Mouse (Mus musculus) monocyte, adult 2 months (primary cell): ENCODE data around the gene Ttc16.

Experiments
- DNase-seq, 2 experiments: peaks; one replicate each; pipeline ENCODE4 v3.0.0; 2022; ENCODE audit warnings: low spot score in 2 of 2, low read depth in 1 of 2

Ttc16 gene

DNA sequence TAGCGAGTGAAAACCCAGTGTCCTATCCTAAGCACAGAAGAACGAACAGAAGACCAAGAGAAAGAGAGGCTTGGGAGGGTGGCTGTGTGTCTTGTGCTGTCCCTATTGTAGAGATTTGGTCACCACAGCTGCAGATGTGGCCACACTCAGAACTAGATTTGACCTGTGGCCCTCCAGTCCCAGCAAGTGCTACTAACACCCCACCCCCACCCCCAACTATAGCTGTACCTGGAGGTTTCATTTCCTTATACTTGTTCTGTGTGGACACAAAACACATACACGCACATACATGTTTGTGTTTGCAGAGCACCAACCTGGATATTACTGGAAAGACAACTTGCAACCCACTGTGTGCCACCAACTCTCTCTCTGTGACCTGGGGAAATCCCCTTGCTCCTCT, 55.4 kb downstream of the Ttc16 start:
- DNase-seq: no peak

DNA sequence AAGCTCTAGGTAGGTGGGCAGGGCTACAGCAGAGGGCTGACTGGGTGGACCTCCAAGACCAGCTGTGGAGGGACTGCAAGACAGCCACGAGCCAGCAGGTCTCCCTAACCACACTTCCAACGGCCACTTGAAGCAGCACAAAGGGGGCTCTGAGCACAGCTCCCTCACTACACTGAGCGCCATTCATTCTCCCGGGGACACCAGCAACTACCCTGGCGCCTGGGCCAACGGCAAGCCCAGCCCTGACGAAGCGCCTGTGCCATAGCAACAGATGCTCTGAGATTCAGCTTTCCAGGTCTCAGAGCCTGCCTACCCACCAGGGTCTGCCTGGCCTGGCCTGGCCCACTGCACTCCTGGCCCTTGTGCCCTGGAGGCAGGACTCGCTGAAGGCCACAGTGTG, 56.7 kb downstream of the Ttc16 start:
- DNase-seq: no peak

DNA sequence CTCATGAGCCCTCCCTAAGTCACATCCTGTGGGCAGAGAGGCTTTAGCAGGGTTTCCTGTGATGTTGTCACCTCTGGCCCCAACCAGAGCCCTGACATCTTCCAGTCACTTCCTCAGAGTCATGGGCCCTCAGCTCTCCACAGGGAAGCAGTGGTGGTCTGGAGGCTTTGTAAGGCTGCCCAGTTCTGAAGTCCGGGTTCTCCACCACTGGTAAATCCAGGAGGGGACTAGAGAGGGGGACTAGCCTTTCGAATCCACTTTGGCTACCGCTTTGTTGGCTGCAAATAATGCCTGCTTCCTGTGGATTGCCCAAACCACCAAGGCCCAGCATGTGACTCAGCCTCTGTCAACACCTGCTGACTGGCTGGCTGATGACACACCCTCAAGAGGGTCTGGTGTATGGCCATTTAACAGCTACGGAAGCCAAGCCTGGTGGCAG, 60.4 kb downstream of the Ttc16 start:
- peak; percentile 77 for DNase-seq

DNA sequence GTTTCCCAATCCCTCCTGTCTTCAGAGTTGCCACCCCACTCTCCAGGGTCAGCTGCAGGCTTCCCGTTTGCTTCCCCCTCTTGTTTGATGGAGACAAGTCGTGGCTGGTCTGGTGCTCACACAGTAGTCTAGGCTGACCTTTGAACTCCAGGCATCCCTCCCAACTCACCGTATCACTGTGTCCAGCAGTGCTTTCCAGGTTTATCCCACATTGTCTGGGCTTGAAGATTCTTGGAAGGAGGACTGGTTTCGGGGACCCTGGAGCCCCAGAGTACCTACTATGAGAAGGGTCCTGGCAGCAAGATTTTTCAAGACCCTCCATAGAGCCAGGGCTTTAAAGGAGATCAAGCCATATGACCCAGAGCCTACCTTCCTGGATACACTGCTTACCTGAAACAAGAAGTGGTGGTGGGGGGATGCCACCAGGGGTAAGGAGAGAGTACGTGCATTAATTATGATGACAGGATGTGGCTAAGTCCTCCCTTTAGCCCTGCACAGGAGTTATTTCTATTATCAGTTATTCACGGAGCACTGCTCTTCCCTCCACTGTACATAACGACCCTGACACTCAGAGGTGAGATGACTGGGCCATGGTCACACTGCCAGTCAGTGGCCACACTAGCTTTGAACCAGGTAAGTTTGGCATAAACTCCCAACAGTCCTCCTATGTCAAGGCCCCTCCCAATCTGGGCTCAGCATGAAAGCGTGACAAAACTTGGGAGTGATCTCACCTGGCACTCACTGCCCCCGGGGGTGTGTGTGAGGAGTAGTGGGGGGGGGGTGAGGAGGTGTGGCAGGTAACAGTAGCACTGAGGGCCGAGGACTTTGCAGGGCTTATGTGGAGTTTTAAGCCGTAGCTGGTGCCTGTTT, 61.1 kb downstream of the Ttc16 start:
- DNase-seq: no peak

DNA sequence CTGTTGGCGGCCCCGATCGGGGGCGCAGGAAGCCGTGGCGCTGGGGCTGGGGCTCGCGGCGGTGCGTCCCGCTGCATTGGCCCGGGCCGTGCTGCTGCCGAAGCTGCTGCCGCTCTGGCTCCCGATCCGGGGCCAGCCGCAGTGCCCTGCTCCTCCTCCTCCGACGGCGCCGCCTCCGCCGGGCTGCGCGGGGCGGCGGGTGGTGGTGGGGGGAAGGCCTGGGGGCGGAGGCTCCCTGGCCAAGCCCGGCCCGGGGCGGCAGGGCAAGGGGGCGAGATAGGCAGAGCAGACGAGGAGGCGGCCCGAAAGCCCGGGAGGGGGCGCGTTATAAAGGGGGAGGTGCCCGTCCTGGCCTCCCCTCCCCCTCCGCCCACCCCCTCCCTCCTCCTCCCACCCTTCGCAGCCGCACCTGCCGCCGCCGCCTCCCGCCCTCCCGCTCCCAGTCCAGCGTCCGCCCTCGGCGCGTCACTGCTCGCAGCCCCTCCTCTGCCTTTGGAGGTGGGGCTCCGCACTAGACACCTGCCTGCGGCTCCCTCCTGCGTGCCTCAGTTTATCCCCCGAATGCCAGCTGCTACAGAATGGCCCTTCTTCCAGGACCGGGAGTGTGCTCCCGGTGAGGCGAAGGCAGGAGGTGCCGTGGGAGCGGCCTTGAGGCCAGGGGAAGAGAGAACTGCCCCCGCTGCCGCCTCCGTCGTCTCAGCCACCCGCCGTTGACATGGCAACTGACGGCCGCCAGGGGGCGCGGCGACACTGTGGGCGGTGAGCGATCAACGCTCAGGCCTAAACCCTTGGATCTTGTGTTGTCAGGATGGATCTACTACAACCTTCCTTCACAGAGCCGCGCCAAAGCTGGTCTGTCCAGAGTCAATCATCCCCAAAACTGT, 62.3 kb downstream of the Ttc16 start, which contains the start of gene Cdk9:
Cdk9 (minus strand) TSS at position 143 of the 884 bp plus-strand sequence.
- DNase-seq: peak; percentile 91 to 96

DNA sequence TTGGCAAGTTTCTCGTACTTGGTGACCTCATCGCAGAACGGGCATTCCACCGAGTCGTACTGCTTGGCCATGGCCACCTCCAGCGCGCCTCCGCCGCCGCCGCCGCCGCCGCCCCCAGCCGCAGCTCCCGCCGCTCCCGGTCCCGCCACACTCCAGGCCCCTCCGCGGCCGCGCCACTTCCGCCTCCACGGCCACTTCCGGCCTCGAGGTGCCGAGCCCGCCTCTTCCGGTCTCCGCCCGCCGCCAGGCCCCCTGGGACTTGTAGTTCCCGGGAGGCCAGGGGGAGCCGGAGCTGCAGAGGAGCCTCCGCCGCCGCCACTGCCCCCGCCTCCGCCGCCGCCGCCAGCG, 62.9 kb downstream of the Ttc16 start:
- peak; percentile 83 to 93 for DNase-seq

DNA sequence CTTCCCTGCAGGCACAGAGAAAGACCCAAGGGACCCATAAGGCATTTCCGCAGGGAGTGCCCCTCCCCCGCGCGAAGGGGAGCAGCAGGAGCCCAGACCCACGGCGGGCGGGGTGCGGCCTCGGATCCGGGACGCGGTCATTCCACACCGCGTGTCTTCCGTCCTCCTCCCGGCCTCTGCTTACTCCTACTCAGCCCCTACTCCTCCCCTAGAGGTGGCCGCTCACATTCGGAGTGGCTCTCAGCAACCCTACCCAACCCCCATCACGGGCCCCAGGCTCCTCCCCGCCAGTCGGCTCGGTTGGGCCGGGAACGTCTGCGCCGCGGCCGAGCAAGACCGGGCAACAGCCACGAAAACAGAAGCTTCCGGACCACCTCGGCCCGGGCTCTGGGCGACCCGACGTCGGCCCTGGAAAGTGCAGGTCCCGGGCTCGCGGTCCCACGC, 63.3 kb downstream of the Ttc16 start:
- peak in 1 of 2 experiments; percentile 54 for DNase-seq

DNA sequence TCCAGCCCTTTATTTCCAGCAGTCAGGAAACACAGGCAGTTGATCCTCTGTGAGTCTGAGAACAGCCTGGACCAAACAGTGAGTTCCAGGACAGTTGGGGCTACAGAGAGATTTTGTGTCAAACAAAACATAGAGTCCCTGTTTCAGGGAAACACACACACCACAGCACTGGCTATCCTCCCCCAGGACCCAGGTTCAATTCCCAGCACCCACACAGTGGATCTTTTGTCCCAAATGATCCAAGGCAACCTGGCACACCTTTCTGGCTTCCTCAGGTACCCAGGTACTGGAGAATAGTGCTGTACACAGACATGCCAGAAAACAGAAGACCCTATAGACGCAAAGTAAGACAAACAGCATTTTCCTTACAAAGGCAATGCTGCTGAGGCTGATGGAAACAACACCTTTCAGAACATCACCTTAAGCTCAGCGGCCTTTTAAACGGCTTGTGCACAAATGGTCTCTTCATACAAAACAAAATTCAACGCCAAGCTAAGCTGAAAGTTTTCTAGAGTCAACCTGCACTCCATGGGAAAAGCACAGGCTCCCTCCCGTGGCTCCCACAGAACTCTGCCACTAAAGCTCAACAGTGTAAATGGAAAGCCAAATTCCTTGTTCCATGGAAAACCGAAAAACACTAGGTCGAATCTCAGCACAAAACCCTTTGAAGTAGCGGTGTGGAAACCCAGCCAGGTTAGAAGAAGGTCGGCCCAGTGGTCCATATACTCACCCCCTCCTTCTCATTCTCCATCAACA, 64.0 kb downstream of the Ttc16 start:
- DNase-seq: no peak

DNA sequence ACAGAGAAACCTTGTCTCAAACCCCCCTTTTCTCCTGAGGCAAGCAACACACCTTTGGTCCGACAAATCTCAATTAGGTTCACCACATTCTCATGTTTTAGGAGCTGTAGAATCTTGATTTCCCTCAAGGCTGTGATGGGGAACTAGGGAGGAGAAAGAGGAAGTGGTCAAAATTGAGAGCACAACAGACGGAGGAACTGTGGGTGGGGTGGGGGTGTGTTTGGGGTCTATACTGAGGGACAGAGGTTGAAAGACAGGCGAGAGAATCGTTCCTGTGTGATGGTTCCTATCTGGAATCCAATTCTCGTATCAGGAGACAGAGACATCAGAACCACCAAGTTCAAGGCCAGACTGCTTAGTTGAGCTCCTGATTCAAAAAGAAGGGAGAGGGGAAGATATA, 65.0 kb downstream of the Ttc16 start:
- peak in 1 of 2 experiments; percentile 44 for DNase-seq

DNA sequence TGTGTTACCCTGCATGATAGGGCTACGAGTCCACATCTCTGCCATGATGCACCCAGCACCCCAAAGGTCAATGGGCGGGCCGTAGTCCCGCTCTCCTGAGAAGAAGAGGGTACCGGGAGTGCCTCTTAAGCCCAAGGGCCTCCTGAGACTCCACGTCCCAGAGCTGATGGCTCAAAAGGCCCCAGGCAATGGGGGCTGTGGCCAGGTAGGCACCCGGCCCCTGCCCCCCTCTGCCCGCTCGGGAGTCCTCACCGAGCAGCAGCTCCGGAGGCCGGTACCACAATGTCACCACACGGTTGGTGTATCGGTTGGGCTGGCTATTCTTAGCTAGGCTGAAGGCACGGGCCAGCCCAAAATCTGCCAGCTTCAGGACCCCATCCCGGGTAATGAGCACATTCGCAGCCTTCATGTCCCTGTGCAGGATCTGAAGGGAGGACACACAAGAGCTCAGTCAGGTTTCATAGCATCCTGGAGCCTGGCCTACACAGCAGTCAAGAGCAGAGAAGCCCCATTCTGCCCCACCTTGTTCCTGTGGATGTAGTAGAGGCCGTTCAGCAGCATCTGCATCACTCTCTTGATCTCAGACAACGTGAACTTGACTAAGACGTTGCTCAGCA, 65.8 kb downstream of the Ttc16 start:
- no peak for DNase-seq

DNA sequence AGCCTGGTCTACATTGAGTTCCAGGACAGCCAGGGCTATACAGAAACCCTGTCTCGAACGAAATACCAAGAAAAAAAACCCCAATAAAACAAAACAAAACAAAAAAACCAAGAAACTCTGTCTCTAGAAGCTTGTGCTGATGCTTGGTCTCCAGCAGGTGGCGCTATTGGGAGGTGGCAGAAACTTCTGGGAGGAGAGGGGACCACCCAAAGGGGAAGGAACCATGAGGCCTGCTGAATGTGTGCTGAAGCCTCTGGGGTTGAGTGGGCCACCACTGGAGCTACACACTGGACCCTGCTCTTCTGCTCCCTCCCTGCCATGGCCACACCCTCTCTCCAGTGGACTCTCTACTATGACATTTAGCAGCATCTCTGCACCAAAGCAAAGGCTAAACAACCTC, 66.8 kb downstream of the Ttc16 start:
- DNase-seq: peak in 1 of 2 experiments; percentile 42
